Mouse (Mus musculus) monocyte, adult 59 days (primary cell): ENCODE measurements around the gene 1700028J19Rik. TPM values are rescaled to one million over a fixed set of nuclear protein-coding genes. Genes with fewer than 3 reads are reported as not detected.

Experiments used
- total RNA-seq, 2 experiments: library from RNA; stranded (reverse); gene quantifications; one replicate each; pipeline ENCODE4 v1.2.4; 2023

Gene 1700028J19Rik
- 1 to 10 TPM; 1.6 to 1.9 TPM for total RNA-seq

GRCm38 (mm10) chr7:44246055-44246983, at the start of gene 1700028J19Rik, which contains the start of gene 2410002F23Rik:
1700028J19Rik (minus strand) TSS chr7:44246695.
2410002F23Rik (plus strand) TSS chr7:44246722.

DNA sequence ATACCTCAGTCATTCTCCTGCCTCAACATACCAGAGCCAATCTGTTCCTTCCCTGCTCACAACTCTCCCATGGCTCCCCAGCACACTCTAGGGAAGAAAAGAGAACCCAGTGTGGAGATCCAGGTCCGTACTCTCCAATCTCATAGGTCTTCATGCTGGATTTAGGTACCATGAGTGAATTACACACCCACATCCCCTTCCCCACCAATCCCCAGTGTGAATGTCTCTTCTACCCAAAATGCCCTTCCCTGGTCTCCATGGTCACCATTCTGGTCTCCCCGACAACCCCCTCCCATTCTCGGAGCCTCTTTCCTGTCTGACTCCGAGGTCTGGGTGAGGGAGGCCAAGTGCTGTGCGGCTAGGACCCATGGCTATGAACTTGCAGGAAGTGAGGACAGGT, 14.7 kb upstream of the 1700028J19Rik start, which contains the start of gene Gm15517:
Gene Gm15517, plus strand, starts transcription at position 301 of the 400 bp plus-strand sequence.

GRCm38 (mm10) chr7:44257278-44257677, 10.8 kb upstream of the 1700028J19Rik start, which contains the start of gene Acp4:
Acp4 (minus strand) TSS chr7:44257378.

GRCm38 (mm10) chr7:44235909-44236308, 10.6 kb downstream of the 1700028J19Rik start, which contains the start of gene Gm36864:
Gm36864 (plus strand) TSS chr7:44236177.

DNA sequence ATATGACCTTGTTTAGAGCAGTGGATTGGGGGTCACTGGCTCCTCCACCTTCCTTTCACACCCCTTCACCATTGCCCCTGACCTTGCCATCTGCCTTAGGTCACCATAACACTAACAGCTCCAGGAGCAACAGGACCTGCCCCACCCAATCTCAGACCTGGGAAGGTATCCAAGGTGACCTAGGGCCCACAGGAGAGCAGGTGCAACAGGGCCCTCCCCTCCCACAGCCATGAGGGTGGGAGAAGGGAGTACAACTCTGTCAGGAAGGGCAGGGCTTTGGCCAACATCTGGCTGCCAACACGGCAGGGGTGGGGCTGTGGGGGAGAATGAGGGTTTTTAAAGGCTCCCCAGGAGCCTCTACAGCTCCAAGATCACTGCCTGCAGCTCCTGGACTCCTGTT, 21.4 kb downstream of the 1700028J19Rik start, which contains the start of gene Klk1:
Gene Klk1, plus strand, starts transcription at position 285 of the 400 bp plus-strand sequence.

GRCm38 (mm10) chr7:44215645-44216044, 30.9 kb downstream of the 1700028J19Rik start, which contains the start of gene Klk1b5:
Klk1b5 (plus strand) TSS chr7:44215945.

DNA sequence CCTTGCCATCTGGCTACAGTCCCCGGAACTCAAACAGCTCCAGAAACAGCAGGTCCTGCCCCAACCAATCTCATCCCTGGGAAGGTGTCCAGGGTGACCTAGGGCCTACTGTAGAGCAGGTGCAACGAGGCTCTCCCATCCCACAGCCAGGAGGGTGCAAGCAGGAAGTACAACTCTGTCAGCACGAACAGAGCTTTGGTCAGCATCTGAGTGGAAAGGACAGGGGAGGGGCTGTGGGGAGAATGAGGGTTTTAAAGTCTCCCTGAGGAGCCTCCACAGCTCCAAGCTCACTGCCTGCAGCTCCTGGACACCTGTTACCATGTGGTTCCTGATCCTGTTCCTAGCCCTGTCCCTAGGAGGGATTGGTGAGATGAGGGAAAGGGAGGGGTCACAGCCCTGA, 39.4 kb downstream of the 1700028J19Rik start, which contains the start of gene Klk1b4:
Gene Klk1b4, plus strand, starts transcription at position 301 of the 400 bp plus-strand sequence.

GRCm38 (mm10) chr7:44197891-44198290, 48.6 kb downstream of the 1700028J19Rik start, which contains the start of gene Klk1b3:
Klk1b3 (plus strand) TSS chr7:44198191.

DNA sequence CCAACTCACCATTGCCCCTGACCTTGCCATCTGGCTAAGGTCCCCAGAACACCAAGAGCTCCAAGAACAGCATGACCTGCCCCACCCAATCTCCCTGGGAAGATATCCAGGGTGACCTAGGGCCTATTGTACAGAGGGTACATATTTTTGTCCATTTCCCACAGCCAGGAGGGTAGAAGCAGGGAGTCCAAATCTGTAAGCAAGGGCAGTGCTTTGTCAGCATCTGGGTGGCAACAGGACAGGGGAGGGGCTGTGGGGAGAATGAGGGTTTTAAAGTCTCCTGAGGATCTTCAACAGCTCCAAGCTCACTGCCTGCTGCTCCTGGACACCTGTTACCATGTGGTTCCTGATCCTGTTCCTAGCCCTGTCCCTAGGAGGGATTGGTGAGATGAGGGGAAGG, 58.6 kb downstream of the 1700028J19Rik start, which contains the start of gene Klk1b24:
Gene Klk1b24, plus strand, starts transcription at position 301 of the 400 bp plus-strand sequence.

Other genes starting within 250 kb of the 1700028J19Rik start
- not detected for gene Klk1b26, start 234.5 kb downstream of the 1700028J19Rik start, total RNA-seq
- not detected for gene Klk1b27, start 194.4 kb downstream of the 1700028J19Rik start, total RNA-seq
- gene Klk1b21, start 144.4 kb downstream of the 1700028J19Rik start, total RNA-seq, result not detected
- not detected for gene Klk1b22, start 134.0 kb downstream of the 1700028J19Rik start, total RNA-seq
- not detected for gene Klk1b16, start 109.9 kb downstream of the 1700028J19Rik start, total RNA-seq
- not detected for gene Klk1b24, start 58.5 kb downstream of the 1700028J19Rik start, total RNA-seq
- not detected for gene Klk1b3, start 48.5 kb downstream of the 1700028J19Rik start, total RNA-seq
- gene Klk1b4, start 39.3 kb downstream of the 1700028J19Rik start, total RNA-seq, result not detected
- gene Klk1b5, start 30.8 kb downstream of the 1700028J19Rik start, total RNA-seq, result not detected
- gene Klk1, start 21.3 kb downstream of the 1700028J19Rik start, total RNA-seq, result under 1 TPM in 1 of 2 experiments, not detected in 1; 0.52 TPM
- not detected for gene Gm36864, start 10.5 kb downstream of the 1700028J19Rik start, total RNA-seq
- gene 2410002F23Rik, start within 50 bp of the 1700028J19Rik start, total RNA-seq, result 10 to 100 TPM; 56.9 to 61.6 TPM
- gene Acp4, start 10.7 kb upstream of the 1700028J19Rik start, total RNA-seq, result not detected
- 1 to 10 TPM in 1 of 2 experiments, not detected in 1; 4.4 TPM for gene Gm15517, start 14.8 kb upstream of the 1700028J19Rik start, total RNA-seq
- under 1 TPM; 0.31 to 0.33 TPM for gene Clec11a, start 60.2 kb upstream of the 1700028J19Rik start, total RNA-seq
- 1 to 10 TPM; 1.1 to 1.2 TPM for gene Shank1, start 63.6 kb upstream of the 1700028J19Rik start, total RNA-seq
- 1 to 10 TPM in 1 of 2 experiments, under 1 TPM in 1; 0.89 to 1.4 TPM for gene Syt3, start 137.4 kb upstream of the 1700028J19Rik start, total RNA-seq
- 1 to 10 TPM; 1.0 to 1.2 TPM for gene 1700008O03Rik, start 139.1 kb upstream of the 1700028J19Rik start, total RNA-seq
- gene Lrrc4b, start 182.3 kb upstream of the 1700028J19Rik start, total RNA-seq, result not detected
- not detected for gene Aspdh, start 218.7 kb upstream of the 1700028J19Rik start, total RNA-seq
- 10 to 100 TPM; 44.5 to 50.4 TPM for gene Josd2, start 221.3 kb upstream of the 1700028J19Rik start, total RNA-seq
- gene Emc10, start 249.8 kb upstream of the 1700028J19Rik start, total RNA-seq, result 10 to 100 TPM; 58.9 to 60.9 TPM
- 1 to 10 TPM; 2.8 to 3.8 TPM for gene Fam71e1, start 249.9 kb upstream of the 1700028J19Rik start, total RNA-seq